Mouse (Mus musculus) lung, postnatal 4 days (tissue): ENCODE data around the gene Asdurf.
A peak's percentile ranks its signal among the peaks of the same experiment; 100 is the strongest.
"Not testable (repeated sequence)": the region's sequence is repeated elsewhere in the genome, so short reads cannot be mapped to it uniquely, and the experiment has no call there.

Experiments
- DNase-seq, 2 experiments: peaks; one replicate each; pipeline ENCODE4 v3.0.0; 2021

Asdurf gene

GRCm38 (mm10) chr1:53352327-53353261 is at the start of gene Asdurf, which contains the start of the genes Gm28551 and Asnsd1:
Gene Asdurf (minus strand): TSS chr1:53352619.
Gene Gm28551 (minus strand): TSS chr1:53352667.
Gene Asnsd1 (minus strand): TSS chr1:53352752.
- peak; percentile 98 to 99 for DNase-seq

- DNase-seq: peak; percentile 3 to 28
Observed at GRCm38 (mm10) chr1:53393936-53394760, 41.7 kb upstream of the Asdurf start.

- no peak for DNase-seq
Observed at GRCm38 (mm10) chr1:53388762-53389161, 36.3 kb upstream of the Asdurf start.

- no peak for DNase-seq
Observed at GRCm38 (mm10) chr1:53384085-53384688, 31.8 kb upstream of the Asdurf start.

- no peak for DNase-seq
Observed at GRCm38 (mm10) chr1:53377731-53378130, 25.3 kb upstream of the Asdurf start.

GRCm38 (mm10) chr1:53375965-53376364 is 23.5 kb upstream of the Asdurf start:
- DNase-seq: not testable (repeated sequence)

GRCm38 (mm10) chr1:53358988-53359387 is 6.6 kb upstream of the Asdurf start:
- DNase-seq: no peak

- DNase-seq: no peak
Observed at GRCm38 (mm10) chr1:53341071-53341470, 11.3 kb downstream of the Asdurf start.

GRCm38 (mm10) chr1:53337403-53337802 is 15.0 kb downstream of the Asdurf start:
- not testable (repeated sequence) for DNase-seq

GRCm38 (mm10) chr1:53335465-53335864 is 17.0 kb downstream of the Asdurf start:
- DNase-seq: no peak

GRCm38 (mm10) chr1:53333527-53333926 is 18.9 kb downstream of the Asdurf start:
- not testable (repeated sequence) for DNase-seq

GRCm38 (mm10) chr1:53324827-53325494 is 27.5 kb downstream of the Asdurf start:
- no peak for DNase-seq

GRCm38 (mm10) chr1:53324277-53324676 is 28.1 kb downstream of the Asdurf start:
- DNase-seq: no peak

- DNase-seq: no peak
Observed at GRCm38 (mm10) chr1:53323254-53323653, 29.2 kb downstream of the Asdurf start.

GRCm38 (mm10) chr1:53321662-53322344 is 30.6 kb downstream of the Asdurf start:
- no peak for DNase-seq

- peak; percentile 88 to 89 for DNase-seq
Observed at GRCm38 (mm10) chr1:53312989-53313967, 39.1 kb downstream of the Asdurf start, which contains the start of gene Osgepl1. Gene Osgepl1 (plus strand): TSS chr1:53313624.

GRCm38 (mm10) chr1:53300506-53300905 is 51.9 kb downstream of the Asdurf start:
- DNase-seq: no peak
